Mouse (Mus musculus) testis, adult 2 months (tissue): ENCODE data around the gene Dnase1l3. TPM values are rescaled to one million over a fixed set of nuclear protein-coding genes. Genes with fewer than 3 reads are reported as not detected.

Source experiments
- H3K27ac ChIP-seq: fragments of 200-500 bp; 2 replicates; pipeline ENCODE4 v1.5.1; 2012; ENCODE audit warnings: low read depth, low read length; ENCODE audit not compliant: control insufficient read depth, insufficient read depth
- H3K27me3 ChIP-seq: fragments of 200-500 bp; 2 replicates; pipeline ENCODE4 v1.6.1; 2012; ENCODE audit warnings: mild to moderate bottlenecking, low read length, moderate library complexity; ENCODE audit not compliant: control insufficient read depth, insufficient read depth
- H3K36me3 ChIP-seq: fragments of 200-500 bp; 2 replicates; pipeline ENCODE4 v1.6.1; 2012; ENCODE audit warnings: mild to moderate bottlenecking, low read length; ENCODE audit not compliant: control insufficient read depth, insufficient read depth
- H3K4me1 ChIP-seq: fragments of 200-500 bp; 2 replicates; pipeline ENCODE4 v1.6.1; 2012; ENCODE audit warnings: low read length; ENCODE audit not compliant: control insufficient read depth, insufficient read depth
- H3K4me3 ChIP-seq: fragments of 200-500 bp; 2 replicates; pipeline ENCODE4 v1.5.1; 2012; ENCODE audit warnings: low read depth, mild to moderate bottlenecking, low read length, moderate library complexity, mixed read lengths; ENCODE audit not compliant: control insufficient read depth
- CTCF ChIP-seq: fragments of 200-500 bp; IDR thresholded peaks from 2 replicates; pipeline ENCODE4 v1.5.1; 2012; ENCODE audit warnings: low read depth, mild to moderate bottlenecking, inconsistent platforms, low read length, moderate library complexity; ENCODE audit not compliant: control insufficient read depth, insufficient read depth, insufficient replicate concordance
- POLR2A ChIP-seq: fragments of 200-500 bp; IDR thresholded peaks from 2 replicates; pipeline ENCODE4 v1.6.1; 2012; ENCODE audit warnings: low read depth, mild to moderate bottlenecking, inconsistent platforms, low read length, moderate library complexity; ENCODE audit not compliant: control insufficient read depth
- polyA plus RNA-seq: library from polyadenylated mRNA; depleted of rRNA; stranded (reverse); fragments of >200 nt; gene quantifications from 2 replicates; pipeline ENCODE4 v1.2.3, GENCODE M21; 2012

Gene Dnase1l3
- polyA plus RNA-seq, 1 experiment: 1.1 TPM

GRCm38 (mm10) chr14:7944349-7945039 is 49.9 kb downstream of the Dnase1l3 start:
- Histone ChIP-seq H3K27ac (no peak overlapping the region), H3K36me3 (no peaks in the 10 kb centered on the region)

DNA sequence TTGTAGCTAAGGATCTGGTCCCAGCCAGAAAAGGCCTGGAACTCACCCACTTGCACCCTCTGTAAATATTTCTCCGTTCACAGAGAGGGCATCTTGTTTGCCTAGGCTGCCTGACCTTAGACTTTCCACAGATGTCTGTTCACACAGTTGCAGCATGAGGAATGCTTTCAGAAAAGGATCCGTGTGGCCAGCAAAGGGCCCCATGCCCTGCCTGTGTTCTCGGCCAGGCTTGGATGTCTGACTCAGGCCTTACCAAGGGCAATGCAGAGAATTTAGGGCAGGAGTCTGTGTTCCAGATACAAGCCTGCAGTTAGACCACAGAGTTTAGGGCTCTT is 50.6 kb downstream of the Dnase1l3 start:
- TF ChIP-seq POLR2A: no peak
- no peak for TF ChIP-seq CTCF
- H3K36me3 ChIP-seq: no peaks in the 10 kb centered on the region
- no peak overlapping the region for H3K27ac ChIP-seq
- H3K4me1 ChIP-seq: no peaks in the 10 kb centered on the region
- no peaks in the 10 kb centered on the region for H3K27me3 ChIP-seq
- no peak overlapping the region for H3K4me3 ChIP-seq

More at GRCm38 (mm10) chr14:7944349-7945039, 49.9 kb downstream of the Dnase1l3 start:
- Histone ChIP-seq H3K4me1 (no peaks in the 10 kb centered on the region), H3K4me3 (no peak overlapping the region), H3K27me3 (no peaks in the 10 kb centered on the region)
- TF ChIP-seq POLR2A (no peak), CTCF (no peak)

DNA sequence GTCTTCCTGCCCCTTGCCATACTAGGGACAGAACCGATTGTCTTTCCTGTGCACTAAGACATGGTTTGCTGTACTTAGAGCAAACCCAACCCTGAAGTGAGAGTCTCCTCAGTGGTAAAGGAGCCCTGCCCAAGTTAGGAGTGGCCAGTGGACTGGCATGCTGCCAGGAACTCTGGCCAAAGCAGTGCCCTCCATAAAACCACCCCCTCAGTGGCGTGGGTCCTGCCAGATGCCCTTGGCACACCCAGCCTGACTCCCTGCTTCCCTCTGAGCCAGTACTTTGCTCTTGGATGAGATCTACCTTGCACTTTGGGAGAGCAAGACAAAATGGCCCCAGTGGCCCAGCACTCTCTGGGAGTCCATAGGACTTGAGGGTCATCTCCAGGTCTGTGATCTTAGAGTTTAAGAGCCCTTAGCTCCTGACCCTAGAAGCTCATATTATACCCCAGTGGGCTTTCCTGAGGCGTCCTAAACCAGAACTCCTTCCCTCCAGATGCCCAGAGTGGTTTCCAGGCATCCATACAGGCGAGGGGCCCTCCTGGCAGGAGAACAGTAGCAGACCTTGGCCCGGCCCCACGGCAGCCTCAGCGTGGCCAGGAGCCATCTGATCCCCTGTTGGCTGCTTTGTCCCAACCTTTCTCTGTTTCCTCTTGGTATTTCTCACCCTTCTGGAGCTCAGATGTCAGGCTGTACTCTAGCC is 51.1 kb downstream of the Dnase1l3 start:
- Histone ChIP-seq H3K36me3 (no peaks in the 10 kb centered on the region), H3K4me1 (no peaks in the 10 kb centered on the region), H3K27ac (no peak overlapping the region), H3K27me3 (no peaks in the 10 kb centered on the region), H3K4me3 (no peak overlapping the region)
- TF ChIP-seq CTCF: no peak
- TF ChIP-seq POLR2A: no peak

- Histone ChIP-seq H3K27ac (no peak overlapping the region), H3K27me3 (no peaks in the 10 kb centered on the region), H3K4me3 (no peak overlapping the region), H3K36me3 (no peaks in the 10 kb centered on the region), H3K4me1 (no peaks in the 10 kb centered on the region)
- no peak for TF ChIP-seq POLR2A
- TF ChIP-seq CTCF: no peak
These were observed 53.0 kb downstream of the Dnase1l3 start for GRCm38 (mm10) chr14:7941413-7941812.

DNA sequence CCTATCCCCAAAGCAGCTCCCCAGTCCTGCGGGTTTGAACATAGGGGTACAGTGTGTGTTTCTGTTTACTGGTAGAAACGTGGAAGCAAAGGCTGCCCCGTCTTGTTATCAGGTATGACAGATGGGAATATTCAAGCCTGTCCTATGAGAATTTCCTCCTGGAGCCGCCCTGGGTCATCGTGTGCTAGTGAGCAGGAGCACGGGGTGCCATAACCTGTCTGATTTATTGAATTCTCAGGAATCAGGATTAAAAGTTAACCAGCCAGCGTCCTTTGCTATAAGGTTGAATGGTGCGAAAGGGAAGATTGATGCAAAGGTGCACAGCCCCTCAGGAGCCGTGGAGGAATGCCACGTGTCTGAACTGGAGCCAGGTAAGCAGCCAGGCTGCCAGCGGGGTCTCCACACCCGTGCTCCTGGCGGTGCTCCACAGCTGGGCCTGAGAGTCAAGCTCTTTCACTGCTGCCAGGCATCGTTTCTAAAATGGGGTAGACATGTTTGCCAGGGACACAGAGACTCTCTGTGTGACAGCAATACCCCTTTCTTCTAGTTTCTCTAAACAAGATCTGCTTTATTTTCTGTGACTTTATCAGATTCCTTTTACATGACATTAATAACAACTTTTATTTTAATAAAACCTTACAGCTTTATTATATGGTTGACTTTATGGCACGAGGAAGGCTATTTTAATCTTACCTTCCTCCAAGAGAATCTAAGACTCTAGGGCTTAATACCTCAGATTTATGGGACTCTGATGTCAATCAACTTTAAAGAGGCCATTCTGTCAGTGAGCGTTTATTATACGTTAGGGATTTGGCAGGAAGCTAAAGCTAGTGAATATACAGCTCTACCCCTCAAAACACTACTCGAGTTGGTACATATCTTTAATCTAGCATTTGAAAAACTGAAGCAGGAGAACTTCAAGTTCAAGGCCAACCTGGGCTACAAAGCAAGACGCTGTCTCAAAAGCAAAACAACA is 55.3 kb downstream of the Dnase1l3 start:
- no peaks in the 10 kb centered on the region for H3K27me3 ChIP-seq
- H3K4me3 ChIP-seq: no peak overlapping the region
- no peaks in the 10 kb centered on the region for H3K4me1 ChIP-seq
- H3K27ac ChIP-seq: no peak overlapping the region
- no peaks in the 10 kb centered on the region for H3K36me3 ChIP-seq
- no peak for TF ChIP-seq CTCF
- no peak for TF ChIP-seq POLR2A

DNA sequence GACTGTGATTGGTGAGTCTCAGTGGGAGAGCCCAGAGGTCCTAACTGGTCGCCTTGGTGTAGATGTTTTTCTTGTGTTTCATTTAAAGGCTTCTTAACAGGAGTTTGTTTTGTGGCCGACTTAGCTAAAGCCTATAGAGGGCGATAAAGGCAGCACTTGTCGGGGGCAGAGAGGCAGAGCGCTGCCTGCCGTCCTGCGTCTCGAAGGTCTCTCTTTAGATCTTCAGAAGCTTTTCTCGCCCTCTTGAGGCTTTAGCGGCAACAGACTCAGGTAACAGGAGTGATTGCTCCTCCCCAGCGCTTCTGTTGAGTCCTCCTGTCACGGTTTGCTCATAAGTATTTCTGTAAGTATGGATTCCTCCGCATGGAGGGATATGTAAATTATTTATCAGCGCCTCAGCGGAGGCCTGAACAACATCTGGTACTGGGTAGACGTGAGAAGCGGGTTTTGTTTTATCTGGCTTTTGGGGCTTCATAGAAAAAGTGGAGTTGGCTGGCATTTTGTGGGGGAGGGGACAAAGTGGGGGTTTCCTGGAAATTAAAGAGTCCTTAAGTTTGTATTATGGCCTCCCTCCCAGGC is 57.2 kb downstream of the Dnase1l3 start:
- TF ChIP-seq POLR2A (no peak), CTCF (peak; percentile 32; the same call in 1 of the 2 replicates)
- Histone ChIP-seq H3K4me1 (no peaks in the 10 kb centered on the region), H3K4me3 (no peak overlapping the region), H3K27ac (no peak overlapping the region), H3K27me3 (no peaks in the 10 kb centered on the region), H3K36me3 (no peaks in the 10 kb centered on the region)
